Mouse (Mus musculus) limb, embryonic 13.5 days (tissue): ENCODE results near the gene Olfr877. TPM values are rescaled to one million over a fixed set of nuclear protein-coding genes. Genes with fewer than 3 reads are reported as not detected.

ENCODE experiments used
- ATAC-seq: fragments of 200-750 bp; cut with Nextera tagmentation; 2 replicates; pipeline ENCODE4 v1.8.0; 2017; ENCODE audit warnings: low read depth, moderate number of reproducible peaks, moderate TSS enrichment; ENCODE audit not compliant: low FRiP score
- H3K27ac ChIP-seq: fragments of 300-500 bp; sonication (generic); 2 replicates; pipeline ENCODE4 v1.5.1; 2015; ENCODE audit warnings: inconsistent platforms, mild to moderate bottlenecking, moderate library complexity
- H3K27me3 ChIP-seq: fragments of 300-500 bp; sonication (generic); 2 replicates; pipeline ENCODE4 v1.6.1; 2015; ENCODE audit warnings: mild to moderate bottlenecking, inconsistent platforms
- H3K36me3 ChIP-seq: fragments of 300-500 bp; sonication (generic); 2 replicates; pipeline ENCODE4 v1.6.1; 2015; ENCODE audit warnings: inconsistent platforms, mild to moderate bottlenecking, moderate library complexity
- H3K4me1 ChIP-seq: fragments of 300-500 bp; sonication (generic); 2 replicates; pipeline ENCODE4 v1.6.1; 2015; ENCODE audit warnings: inconsistent platforms
- H3K4me2 ChIP-seq: fragments of 300-500 bp; sonication (generic); replicated peaks from 2 replicates; pipeline ENCODE4 v1.6.1; 2015; ENCODE audit warnings: inconsistent platforms, mild to moderate bottlenecking, moderate library complexity
- H3K4me3 ChIP-seq: fragments of 300-500 bp; sonication (generic); 2 replicates; pipeline ENCODE4 v1.5.1; 2015; ENCODE audit warnings: moderate library complexity, mild to moderate bottlenecking, inconsistent platforms
- H3K9ac ChIP-seq: fragments of 300-500 bp; sonication (generic); 2 replicates; pipeline ENCODE4 v1.6.1; 2015; ENCODE audit warnings: mild to moderate bottlenecking, inconsistent platforms
- H3K9me3 ChIP-seq: fragments of 300-500 bp; sonication (generic); 2 replicates; pipeline ENCODE4 v1.6.1; 2016; ENCODE audit warnings: inconsistent platforms
- WGBS: fragments of 180-500 bp; shearing (Covaris S2); methylation state at CpG from one replicate; pipeline ENCODE4 v1.1.7; 2015; 5-methylcytosine and 5-hydroxymethylcytosine counted together
- polyA plus RNA-seq: library from polyadenylated mRNA; unstranded; fragments of >200 nt; fragmentation: Nextera tagmentation; extraction: Ambion mirVana; gene quantifications from 2 replicates; pipeline ENCODE4 v1.2.1, GENCODE M21; 2015

Gene Olfr877
- not detected in 2 replicates for polyA plus RNA-seq

- no peak within 1 kb of the TSS for H3K9ac ChIP-seq
- 81% methylated on average over 4 of the region's 4 CpGs for WGBS
- H3K4me2 ChIP-seq, result no peak within 1 kb of the TSS
- H3K27ac ChIP-seq, result no peak within 1 kb of the TSS
- no peak for ATAC-seq
- 0 out of 2 replicates have a peak, but pooled peaks cover 3% of the 10 kb centered on the region for H3K9me3 ChIP-seq
- no peaks in the 10 kb centered on the region for H3K4me1 ChIP-seq
- H3K4me3 ChIP-seq, result no peak within 1 kb of the TSS
- H3K36me3 ChIP-seq, result no peaks in the 10 kb centered on the region
- no peaks in the 10 kb centered on the region for H3K27me3 ChIP-seq
Observed at GRCm38 (mm10) chr9:37853969-37854368, at the start of gene Olfr877. TSS of gene Olfr877 (plus strand) at chr9:37854269.

- Histone ChIP-seq H3K27me3 (no peaks in the 10 kb centered on the region), H3K4me1 (no peaks in the 10 kb centered on the region), H3K9ac (no peak overlapping the region), H3K4me3 (no peak overlapping the region), H3K36me3 (no peaks in the 10 kb centered on the region), H3K4me2 (no peak overlapping the region), H3K9me3 (no peaks in the 10 kb centered on the region), H3K27ac (no peak overlapping the region)
- no peak for ATAC-seq
Observed at GRCm38 (mm10) chr9:37807235-37807634, 46.8 kb upstream of the Olfr877 start.

GRCm38 (mm10) chr9:37808456-37808855 is 45.6 kb upstream of the Olfr877 start:
- Histone ChIP-seq H3K9me3 (no peaks in the 10 kb centered on the region), H3K36me3 (no peaks in the 10 kb centered on the region), H3K27ac (no peak overlapping the region), H3K4me1 (no peaks in the 10 kb centered on the region), H3K4me2 (no peak overlapping the region), H3K9ac (no peak overlapping the region), H3K27me3 (no peaks in the 10 kb centered on the region), H3K4me3 (no peak overlapping the region)
- ATAC-seq, result no peak
- 89% methylated on average over 3 of the region's 3 CpGs for WGBS

- no peak overlapping the region for H3K4me3 ChIP-seq
- no peaks in the 10 kb centered on the region for H3K9me3 ChIP-seq
- no peak for ATAC-seq
- WGBS, result 87% methylated on average over 2 of the region's 2 CpGs
- H3K27ac ChIP-seq, result no peak overlapping the region
- H3K36me3 ChIP-seq, result no peaks in the 10 kb centered on the region
- no peak overlapping the region for H3K9ac ChIP-seq
- H3K4me1 ChIP-seq, result no peaks in the 10 kb centered on the region
- H3K27me3 ChIP-seq, result no peaks in the 10 kb centered on the region
- no peak overlapping the region for H3K4me2 ChIP-seq
Observed at GRCm38 (mm10) chr9:37808976-37809375, 45.1 kb upstream of the Olfr877 start.

- 88% methylated on average over 3 of the region's 3 CpGs for WGBS
- no peak overlapping the region for H3K27ac ChIP-seq
- ATAC-seq, result no peak
Observed at GRCm38 (mm10) chr9:37814696-37815095, 39.4 kb upstream of the Olfr877 start.

GRCm38 (mm10) chr9:37829881-37830280 is 24.2 kb upstream of the Olfr877 start:
- no peak for ATAC-seq
- no peak overlapping the region for H3K9ac ChIP-seq

More at GRCm38 (mm10) chr9:37814696-37815095, 39.4 kb upstream of the Olfr877 start:
- Histone ChIP-seq H3K36me3 (no peaks in the 10 kb centered on the region), H3K9ac (no peak overlapping the region), H3K4me2 (no peak overlapping the region), H3K4me1 (no peaks in the 10 kb centered on the region), H3K9me3 (no peaks in the 10 kb centered on the region), H3K4me3 (no peak overlapping the region), H3K27me3 (no peaks in the 10 kb centered on the region)

GRCm38 (mm10) chr9:37833341-37833740 is 20.7 kb upstream of the Olfr877 start:
- Histone ChIP-seq H3K4me3 (no peak overlapping the region), H3K4me1 (no peaks in the 10 kb centered on the region), H3K4me2 (no peak overlapping the region), H3K27ac (no peak overlapping the region), H3K27me3 (no peaks in the 10 kb centered on the region), H3K36me3 (no peaks in the 10 kb centered on the region), H3K9me3 (no peaks in the 10 kb centered on the region), H3K9ac (no peak overlapping the region)
- ATAC-seq, result no peak
- WGBS, result 82% methylated on average over 1 of the region's 1 CpGs

More at GRCm38 (mm10) chr9:37829881-37830280, 24.2 kb upstream of the Olfr877 start:
- H3K4me1 ChIP-seq, result no peaks in the 10 kb centered on the region
- no peak overlapping the region for H3K4me2 ChIP-seq
- no peaks in the 10 kb centered on the region for H3K27me3 ChIP-seq
- no peaks in the 10 kb centered on the region for H3K36me3 ChIP-seq
- no peaks in the 10 kb centered on the region for H3K9me3 ChIP-seq
- no peak overlapping the region for H3K4me3 ChIP-seq
- H3K27ac ChIP-seq, result no peak overlapping the region

GRCm38 (mm10) chr9:37849267-37849666 is 4.8 kb upstream of the Olfr877 start:
- Histone ChIP-seq H3K9me3 (0 out of 2 replicates have a peak, but pooled peaks cover 3% of the 10 kb centered on the region), H3K4me3 (no peak overlapping the region), H3K27ac (no peak overlapping the region), H3K4me2 (no peak overlapping the region), H3K4me1 (no peaks in the 10 kb centered on the region), H3K27me3 (no peaks in the 10 kb centered on the region), H3K36me3 (no peaks in the 10 kb centered on the region), H3K9ac (no peak overlapping the region)
- 82% methylated on average over 2 of the region's 2 CpGs for WGBS
- ATAC-seq, result no peak

- Histone ChIP-seq H3K27ac (no peak overlapping the region), H3K36me3 (no peaks in the 10 kb centered on the region), H3K4me1 (no peaks in the 10 kb centered on the region), H3K27me3 (no peaks in the 10 kb centered on the region), H3K4me2 (no peak overlapping the region), H3K9ac (no peak overlapping the region), H3K9me3 (no peaks in the 10 kb centered on the region), H3K4me3 (no peak overlapping the region)
- no peak for ATAC-seq
- 85% methylated on average over 1 of the region's 1 CpGs for WGBS
Observed at GRCm38 (mm10) chr9:37863325-37863724, 9.3 kb downstream of the Olfr877 start.

GRCm38 (mm10) chr9:37870246-37870645 is 16.2 kb downstream of the Olfr877 start:
- 52% methylated on average over 1 of the region's 1 CpGs for WGBS
- ATAC-seq, result no peak
- Histone ChIP-seq H3K9me3 (no peaks in the 10 kb centered on the region), H3K27ac (no peak overlapping the region), H3K27me3 (no peaks in the 10 kb centered on the region), H3K4me2 (no peak overlapping the region), H3K4me3 (no peak overlapping the region), H3K36me3 (no peaks in the 10 kb centered on the region), H3K9ac (no peak overlapping the region), H3K4me1 (no peaks in the 10 kb centered on the region)

- Histone ChIP-seq H3K27ac (no peak overlapping the region), H3K4me2 (no peak overlapping the region), H3K9ac (no peak overlapping the region), H3K27me3 (no peaks in the 10 kb centered on the region), H3K4me1 (no peaks in the 10 kb centered on the region), H3K4me3 (no peak overlapping the region), H3K36me3 (no peaks in the 10 kb centered on the region), H3K9me3 (no peaks in the 10 kb centered on the region)
- WGBS, result 69% methylated on average over 1 of the region's 1 CpGs
- ATAC-seq, result no peak
Observed at GRCm38 (mm10) chr9:37871097-37871496, 17.0 kb downstream of the Olfr877 start.

- H3K9me3 ChIP-seq, result no peaks in the 10 kb centered on the region
- no peak overlapping the region for H3K27ac ChIP-seq
- H3K9ac ChIP-seq, result no peak overlapping the region
- no peaks in the 10 kb centered on the region for H3K36me3 ChIP-seq
- 57% methylated on average over 1 of the region's 1 CpGs for WGBS
- no peaks in the 10 kb centered on the region for H3K4me1 ChIP-seq
- ATAC-seq, result no peak
- H3K4me3 ChIP-seq, result no peak overlapping the region
- H3K27me3 ChIP-seq, result no peaks in the 10 kb centered on the region
- H3K4me2 ChIP-seq, result no peak overlapping the region
Observed at GRCm38 (mm10) chr9:37871536-37871935, 17.5 kb downstream of the Olfr877 start.

- Histone ChIP-seq H3K9ac (no peak overlapping the region), H3K4me1 (no peaks in the 10 kb centered on the region), H3K9me3 (no peaks in the 10 kb centered on the region), H3K4me3 (no peak overlapping the region), H3K27ac (no peak overlapping the region), H3K36me3 (no peaks in the 10 kb centered on the region), H3K4me2 (no peak overlapping the region), H3K27me3 (no peaks in the 10 kb centered on the region)
- WGBS, result 43% methylated on average over 2 of the region's 2 CpGs
- ATAC-seq, result no peak
Observed at GRCm38 (mm10) chr9:37890960-37891359, 36.9 kb downstream of the Olfr877 start.
